Mouse (Mus musculus): ENCODE results near the gene Il12rb1.

GRCm38 (mm10) chr8:70833018-70833482, 24.8 kb downstream of the Il12rb1 start:
- TF ChIP-seq CTCF (IDR thresholded peaks at IDR 0.05; ENCODE audit: borderline replicate concordance, extremely low read depth, insufficient read depth, insufficient read length) (no peak), POLR2A (IDR thresholded peaks at IDR 0.05; ENCODE audit: borderline replicate concordance, extremely low read depth, insufficient read depth, insufficient read length, poor library complexity, severe bottlenecking) (no peak)

All from brain, embryonic 14.5 days (tissue).